Mouse (Mus musculus) lung, embryonic 16.5 days (tissue): ENCODE data around the gene Spib. TPM values are rescaled to one million over a fixed set of nuclear protein-coding genes. Genes with fewer than 3 reads are reported as not detected.

Source experiments
- ATAC-seq: fragments of 200-750 bp; cut with Nextera tagmentation; 2 replicates; pipeline ENCODE4 v1.8.0; 2017; ENCODE audit warnings: low read depth, mild to moderate bottlenecking, moderate library complexity
- H3K27ac ChIP-seq: fragments of 300-500 bp; sonication (generic); 2 replicates; pipeline ENCODE4 v1.5.1; 2014; ENCODE audit warnings: mild to moderate bottlenecking, control low read depth, low read length
- H3K27me3 ChIP-seq: fragments of 300-500 bp; sonication (generic); 2 replicates; pipeline ENCODE4 v1.6.1; 2014; ENCODE audit warnings: low read depth, low read length, mixed read lengths; ENCODE audit not compliant: control insufficient read depth, insufficient read depth
- H3K36me3 ChIP-seq: fragments of 300-500 bp; sonication (generic); 2 replicates; pipeline ENCODE4 v1.6.1; 2014; ENCODE audit warnings: low read length; ENCODE audit not compliant: control insufficient read depth, insufficient read depth
- H3K4me1 ChIP-seq: fragments of 300-500 bp; sonication (generic); replicated peaks from 2 replicates; pipeline ENCODE4 v1.6.1; 2014; ENCODE audit warnings: low read length, mixed read lengths; ENCODE audit not compliant: control insufficient read depth, insufficient read depth
- H3K4me2 ChIP-seq: fragments of 300-500 bp; sonication (generic); 2 replicates; pipeline ENCODE4 v1.6.1; 2014; ENCODE audit warnings: low read depth, low read length, control low read depth
- H3K4me3 ChIP-seq: fragments of 300-500 bp; sonication (generic); 2 replicates; pipeline ENCODE4 v1.5.1; 2014; ENCODE audit warnings: mild to moderate bottlenecking, low read length, control low read depth
- H3K9ac ChIP-seq: fragments of 300-500 bp; sonication (generic); 2 replicates; pipeline ENCODE4 v1.6.1; 2014; ENCODE audit warnings: low read length, control low read depth
- H3K9me3 ChIP-seq: fragments of 300-500 bp; sonication (generic); 2 replicates; pipeline ENCODE4 v1.6.1; 2016; ENCODE audit warnings: low read length; ENCODE audit not compliant: control insufficient read depth
- WGBS: fragments of 180-500 bp; shearing (Covaris S2); extraction: QIAGEN DNeasy Blood & Tissue Kit; methylation state at CpG from one replicate; pipeline ENCODE4 v1.1.7; 2014; 5-methylcytosine and 5-hydroxymethylcytosine counted together
- microRNA-seq: library from miRNA; unstranded; fragments of <30 nt; microRNA quantifications from one replicate; pipeline ENCODE4, GENCODE M21; 2016
- polyA plus RNA-seq: library from polyadenylated mRNA; unstranded; fragments of >200 nt; fragmentation: Nextera tagmentation; extraction: Ambion mirVana; gene quantifications from 2 replicates; pipeline ENCODE4 v1.2.1, GENCODE M21; 2015

Gene Spib
- polyA plus RNA-seq, 1 experiment from 2014 or later = 0.33 TPM

DNA sequence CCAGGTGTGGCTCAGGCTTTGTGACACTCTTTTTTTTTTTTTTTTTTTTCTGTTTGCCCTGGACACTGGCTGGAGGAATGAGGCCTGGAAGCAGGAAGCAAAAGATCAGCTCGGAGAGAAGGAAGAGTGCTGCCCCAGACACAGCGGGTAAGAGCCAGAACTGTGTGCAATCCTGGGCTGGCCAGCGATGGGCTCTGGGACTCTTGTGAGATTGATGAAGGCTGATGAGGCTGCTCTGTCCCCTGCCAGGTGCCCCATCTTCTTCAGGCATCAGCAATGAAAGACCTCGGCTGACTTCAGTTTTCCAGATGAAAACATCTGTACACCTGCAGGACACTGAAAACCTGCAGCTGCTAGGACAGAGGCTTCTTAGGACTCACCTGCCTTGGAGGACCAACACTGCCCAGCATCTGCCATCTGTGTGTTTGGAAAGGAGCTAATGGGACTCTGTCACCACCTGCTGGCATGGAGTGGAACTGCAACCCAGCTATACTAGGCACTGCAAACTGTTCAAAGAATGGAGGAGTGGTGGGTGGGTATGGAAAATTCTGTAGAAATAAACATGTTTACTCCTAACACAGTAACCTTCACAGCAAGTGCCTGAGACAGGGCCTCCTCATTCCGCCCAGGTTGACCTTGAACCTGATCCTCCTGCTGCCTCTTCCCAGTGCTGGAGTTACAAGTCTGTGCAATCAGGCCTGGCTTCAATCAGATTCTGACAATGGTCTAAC lies 46.9 kb downstream of the Spib start:
- Histone ChIP-seq H3K36me3 (peaks cover 3% of the 10 kb centered on the region; the same call in 1 of the 2 replicates), H3K9ac (no peak overlapping the region), H3K9me3 (no peaks in the 10 kb centered on the region), H3K4me1 (no peaks in the 10 kb centered on the region), H3K27me3 (peaks cover 8% of the 10 kb centered on the region; the same call in 1 of the 2 replicates), H3K4me3 (no peak overlapping the region), H3K4me2 (no peak overlapping the region), H3K27ac (no peak overlapping the region)
- 30% methylated on average over 5 of the region's 5 CpGs for WGBS
- ATAC-seq = peak; percentile 60

DNA sequence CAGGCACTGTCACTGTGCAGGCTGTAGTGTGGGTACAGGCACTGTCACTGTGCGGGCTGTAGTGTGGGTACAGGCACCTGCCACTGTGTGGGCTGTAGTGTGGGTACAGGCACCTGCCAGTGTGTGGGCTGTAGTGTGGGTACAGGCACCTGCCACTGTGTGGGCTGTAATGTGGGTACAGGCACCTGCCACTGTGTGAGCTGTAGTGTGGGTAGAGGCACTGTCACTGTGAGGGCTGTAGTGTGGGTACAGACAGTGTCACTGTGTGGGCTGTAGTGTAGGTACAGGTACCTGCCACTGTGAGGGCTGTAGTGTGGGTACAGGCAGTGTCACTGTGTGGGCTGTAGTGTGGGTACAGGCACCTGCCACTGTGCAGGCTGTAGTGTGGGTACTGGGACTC lies 47.8 kb downstream of the Spib start:
- WGBS = 94% methylated on average over 1 of the region's 1 CpGs
- Histone ChIP-seq H3K4me3 (no peak overlapping the region), H3K27me3 (peaks cover 13% of the 10 kb centered on the region; the same call in 1 of the 2 replicates), H3K9me3 (no peaks in the 10 kb centered on the region), H3K4me1 (no peaks in the 10 kb centered on the region), H3K4me2 (no peak overlapping the region), H3K27ac (no peak overlapping the region), H3K9ac (no peak overlapping the region), H3K36me3 (peaks cover 1% of the 10 kb centered on the region; the same call in 1 of the 2 replicates)
- ATAC-seq = no peak

DNA sequence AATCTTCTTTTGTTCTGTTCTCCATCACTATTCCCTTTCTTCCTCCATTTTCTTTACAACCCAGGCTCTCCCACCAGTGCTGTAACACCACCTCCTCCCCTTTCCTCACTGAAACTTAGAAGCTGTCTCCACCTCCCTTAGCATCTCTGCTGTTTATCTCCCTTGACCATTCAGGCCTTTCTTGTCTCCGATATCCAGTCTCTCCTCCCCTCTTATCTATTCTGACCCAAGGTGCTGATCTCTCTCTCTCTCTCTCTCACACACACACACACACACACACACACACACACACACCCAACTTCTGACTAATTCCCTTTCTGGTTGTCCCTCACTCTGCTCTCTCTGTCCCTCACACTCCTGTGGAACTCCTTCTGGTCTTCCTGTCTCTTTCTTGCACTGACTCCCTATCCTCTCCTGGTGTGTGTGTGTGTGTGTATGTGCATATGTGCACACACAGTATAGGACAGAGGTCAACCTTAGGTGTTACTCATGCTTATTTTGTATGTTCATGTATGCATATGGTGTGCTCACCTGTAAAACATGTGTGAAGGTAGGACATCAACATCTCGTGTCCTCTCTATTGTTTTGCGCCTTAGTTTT lies 48.9 kb downstream of the Spib start:
- H3K9ac ChIP-seq = no peak overlapping the region

More for the DNA sequence above, 48.9 kb downstream of the Spib start:
- 54% methylated on average over 3 of the region's 3 CpGs for WGBS
- Histone ChIP-seq H3K27me3 (peaks cover 13% of the 10 kb centered on the region; the same call in 1 of the 2 replicates), H3K36me3 (no peaks in the 10 kb centered on the region), H3K4me3 (no peak overlapping the region), H3K4me2 (no peak overlapping the region), H3K27ac (no peak overlapping the region), H3K4me1 (no peaks in the 10 kb centered on the region), H3K9me3 (no peaks in the 10 kb centered on the region)
- ATAC-seq = no peak

Small RNA genes lying within 50 kb of the gene (microRNA-seq; reads per million reads assigned to microRNA genes)
- not detected for gene Mir7053

Other genes with a start within 250 kb of the Spib start
- 3.0 and 3.2 TPM in 2 replicates for gene Clec11a, start 225.2 kb downstream of the Spib start, polyA plus RNA-seq
- gene Shank1, start 221.8 kb downstream of the Spib start, polyA plus RNA-seq = 0.96 and 1.1 TPM in 2 replicates
- gene Syt3, start 148.0 kb downstream of the Spib start, polyA plus RNA-seq = 2.1 and 2.3 TPM in 2 replicates
- gene 1700008O03Rik, start 146.3 kb downstream of the Spib start, polyA plus RNA-seq = 1.2 and 1.5 TPM in 2 replicates
- 0.36 and 0.57 TPM in 2 replicates for gene Lrrc4b, start 103.1 kb downstream of the Spib start, polyA plus RNA-seq
- 0.62 and 1.3 TPM in 2 replicates for gene Aspdh, start 66.7 kb downstream of the Spib start, polyA plus RNA-seq
- 115 and 116 TPM in 2 replicates for gene Josd2, start 64.1 kb downstream of the Spib start, polyA plus RNA-seq
- gene Emc10, start 35.5 kb downstream of the Spib start, polyA plus RNA-seq = 94.0 TPM in 2 replicates
- gene Fam71e1, start 35.5 kb downstream of the Spib start, polyA plus RNA-seq = 9.5 and 9.9 TPM in 2 replicates
- 0.63 and 1.2 TPM in 2 replicates for gene Mybpc2, start 7.4 kb downstream of the Spib start, polyA plus RNA-seq
- gene Pold1, start 16.8 kb upstream of the Spib start, polyA plus RNA-seq = 100 and 109 TPM in 2 replicates
- 86.2 and 87.0 TPM in 2 replicates for gene Nr1h2, start 21.9 kb upstream of the Spib start, polyA plus RNA-seq
- 93.0 and 140 TPM in 2 replicates for gene Napsa, start 40.3 kb upstream of the Spib start, polyA plus RNA-seq
- gene Kcnc3, start 58.6 kb upstream of the Spib start, polyA plus RNA-seq = 1.5 and 2.1 TPM in 2 replicates
- 38.8 and 39.4 TPM in 2 replicates for gene Myh14, start 138.8 kb upstream of the Spib start, polyA plus RNA-seq
- not detected in 2 replicates for gene Izumo2, start 176.7 kb upstream of the Spib start, polyA plus RNA-seq
- 46.9 and 53.0 TPM in 2 replicates for gene Vrk3, start 216.3 kb upstream of the Spib start, polyA plus RNA-seq
- gene Zfp473, start 219.0 kb upstream of the Spib start, polyA plus RNA-seq = 2.0 TPM in 2 replicates